Mouse (Mus musculus) effector memory CD4-positive, alpha-beta T cell, adult 5 months (primary cell): ENCODE data around the gene Ttc21b. TPM values are rescaled to one million over a fixed set of nuclear protein-coding genes. Genes with fewer than 3 reads are reported as not detected.

ENCODE experiments used
- polyA plus RNA-seq: library from polyadenylated mRNA; unstranded; fragments of 100-300 nt; shearing (Covaris generic); gene quantifications from one replicate; pipeline ENCODE4 v1.2.1, GENCODE M21; 2017

The Ttc21b gene
- polyA plus RNA-seq, result 5.6 TPM

GRCm38 (mm10) chr2:66256220-66257131 lies at the start of gene Ttc21b:
Ttc21b (minus strand) TSS chr2:66256617.

Other genes with a start within 250 kb of the Ttc21b start
- gene Galnt3, start 131.6 kb downstream of the Ttc21b start, polyA plus RNA-seq, result 1.7 TPM
- gene Scn1a, start 184.2 kb upstream of the Ttc21b start, polyA plus RNA-seq, result not detected